Mouse (Mus musculus) thymus, postnatal 36 days (tissue): Measurements from ENCODE around the gene Rusc1.
A peak's percentile ranks its signal among the peaks of the same experiment; 100 is the strongest.
"Not testable (repeated sequence)": the region's sequence is repeated elsewhere in the genome, so short reads cannot be mapped to it uniquely, and the experiment has no call there.

Experiments
- DNase-seq, 2 experiments: peaks; one replicate each; pipeline ENCODE4 v3.0.0; 2022; ENCODE audit warnings: mixed read lengths in 2 of 2

Rusc1 gene

DNA sequence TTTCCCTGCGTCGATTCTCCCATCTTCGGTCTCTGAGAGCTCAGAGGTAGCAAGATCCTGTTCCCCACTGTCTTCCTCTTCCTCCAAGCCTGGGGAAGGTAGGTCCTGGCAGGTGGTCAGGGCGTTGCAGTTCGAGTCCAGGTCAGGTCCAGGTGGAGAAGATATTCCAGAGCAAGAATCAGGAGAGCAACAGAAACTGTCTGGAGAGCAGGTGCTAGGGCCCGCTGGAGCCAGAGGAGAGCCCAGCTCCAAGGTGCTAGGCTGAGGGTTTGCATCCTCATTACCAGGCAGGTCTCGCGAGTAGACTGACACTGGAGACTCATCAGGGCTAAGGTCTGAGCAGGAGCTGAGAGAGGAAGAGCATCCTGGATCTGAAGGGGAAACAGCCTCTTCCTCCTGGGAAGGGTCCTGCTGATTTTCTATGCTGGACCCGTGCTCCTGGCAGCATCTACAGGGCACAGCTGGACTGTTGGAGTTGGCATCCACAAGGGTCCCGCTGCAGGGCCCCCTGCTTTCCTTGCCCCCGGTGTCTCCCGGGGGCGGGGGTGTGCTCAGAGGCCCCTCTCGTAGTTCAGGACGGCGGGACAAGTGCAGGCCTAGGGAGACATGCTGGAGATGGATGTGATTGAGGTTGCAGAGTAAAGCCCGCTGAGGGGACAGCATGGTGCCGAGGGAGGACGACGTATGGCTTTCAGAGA lies 1.2 kb downstream of the Rusc1 start:
- DNase-seq, result no peak

DNA sequence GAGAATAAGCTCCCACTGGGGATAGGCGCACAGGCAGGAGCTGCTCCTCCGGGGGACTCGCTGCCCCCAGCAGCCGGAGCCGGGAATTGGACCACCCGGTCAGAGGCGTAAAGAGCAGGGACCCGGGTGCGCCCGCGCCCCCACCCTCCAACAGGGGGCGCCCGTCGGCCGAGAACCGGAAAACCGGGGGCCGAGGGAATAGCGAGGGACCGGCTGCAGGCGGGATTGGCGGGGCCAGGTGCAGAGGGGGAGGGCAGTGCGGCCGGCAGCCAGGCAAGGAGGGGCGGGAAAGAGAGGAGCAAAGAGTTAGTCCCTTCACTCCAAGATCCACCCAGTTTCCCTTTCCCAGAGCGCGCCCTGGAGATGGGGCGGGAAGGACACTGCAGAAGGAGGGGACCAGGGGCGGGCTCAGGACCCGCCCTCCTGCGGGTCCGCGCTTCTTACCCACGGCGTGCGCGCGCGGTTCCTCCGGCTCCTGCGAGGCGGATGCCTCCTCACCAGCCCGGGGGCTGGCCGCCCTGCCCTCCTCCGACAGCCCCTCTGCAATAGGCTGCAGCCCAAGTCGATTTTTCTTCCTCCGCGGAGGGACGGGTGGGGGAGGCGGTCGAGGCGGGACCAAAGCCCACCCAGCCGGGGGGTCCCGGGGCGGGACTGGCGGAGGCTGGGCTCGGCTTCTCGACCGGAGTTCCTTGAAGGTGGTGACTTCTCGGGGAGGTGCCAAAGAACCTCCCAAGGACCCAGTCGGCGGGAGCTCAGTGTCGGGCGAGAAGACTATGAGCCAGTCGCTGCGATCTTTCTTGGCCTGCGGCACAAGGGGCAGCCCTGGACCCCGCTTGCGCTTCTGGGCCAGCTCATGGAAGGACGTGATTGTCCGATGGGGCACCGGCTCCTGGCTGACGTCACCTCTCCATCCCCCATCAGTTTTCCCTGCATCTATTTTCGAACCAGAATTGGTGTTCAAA lies 2.1 kb downstream of the Rusc1 start:
- peak; percentile 84 to 85 for DNase-seq

DNA sequence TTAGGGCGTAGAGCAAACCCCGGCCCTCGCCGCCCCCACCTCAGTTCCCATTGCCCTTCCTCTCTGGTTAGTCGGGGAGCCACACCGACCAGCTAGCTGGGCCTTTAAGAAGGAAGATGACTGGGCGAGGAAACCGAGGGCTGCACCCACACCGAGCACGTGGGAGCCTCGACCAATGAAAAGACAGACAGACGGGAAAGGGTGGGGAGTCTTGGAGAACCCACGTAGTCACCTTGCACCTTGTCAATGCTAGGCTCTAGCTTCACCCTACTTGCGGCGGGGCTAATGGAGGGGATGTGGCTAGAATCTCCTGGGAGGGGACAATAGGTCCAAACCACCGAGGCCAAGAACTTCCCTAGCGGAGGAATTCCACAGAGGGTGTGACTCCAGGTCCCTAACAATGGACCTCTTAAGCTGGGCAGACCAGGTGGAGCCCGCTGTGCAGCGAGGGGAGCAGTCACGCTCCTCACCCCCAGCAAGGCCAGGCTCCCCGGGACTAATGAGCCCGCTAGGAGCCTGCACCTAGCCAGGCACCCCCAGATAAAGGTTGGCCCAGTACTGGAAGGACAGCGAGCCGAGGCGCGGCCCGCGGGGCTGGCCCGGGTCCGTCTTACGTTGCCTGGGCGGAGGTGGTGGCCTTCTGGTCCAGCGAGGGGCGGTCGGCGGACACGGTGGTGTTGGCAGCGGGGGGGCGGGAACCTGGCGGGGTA lies 3.1 kb downstream of the Rusc1 start:
- peak; percentile 84 to 87 for DNase-seq

DNA sequence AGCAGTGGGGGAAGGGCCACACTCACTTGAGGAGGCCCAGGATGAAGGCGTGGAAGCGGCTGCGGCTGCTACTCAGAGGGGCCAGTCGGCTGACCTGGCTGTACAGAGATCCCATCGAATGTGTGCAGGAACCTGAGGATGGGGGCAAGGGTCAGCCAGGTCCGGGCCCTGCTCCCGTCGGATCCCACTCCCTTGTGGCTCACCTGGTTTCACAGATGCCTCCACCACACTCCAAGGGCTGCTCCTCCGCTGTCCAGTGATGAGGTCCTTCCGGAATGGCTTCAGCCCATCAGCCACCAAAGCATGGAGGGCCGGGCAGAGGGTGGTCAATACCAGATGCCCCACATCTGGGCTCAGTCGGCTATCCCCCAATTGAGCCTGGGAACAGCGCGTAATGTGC lies 4.1 kb downstream of the Rusc1 start:
- DNase-seq, result peak in 1 of 2 experiments; percentile 36

DNA sequence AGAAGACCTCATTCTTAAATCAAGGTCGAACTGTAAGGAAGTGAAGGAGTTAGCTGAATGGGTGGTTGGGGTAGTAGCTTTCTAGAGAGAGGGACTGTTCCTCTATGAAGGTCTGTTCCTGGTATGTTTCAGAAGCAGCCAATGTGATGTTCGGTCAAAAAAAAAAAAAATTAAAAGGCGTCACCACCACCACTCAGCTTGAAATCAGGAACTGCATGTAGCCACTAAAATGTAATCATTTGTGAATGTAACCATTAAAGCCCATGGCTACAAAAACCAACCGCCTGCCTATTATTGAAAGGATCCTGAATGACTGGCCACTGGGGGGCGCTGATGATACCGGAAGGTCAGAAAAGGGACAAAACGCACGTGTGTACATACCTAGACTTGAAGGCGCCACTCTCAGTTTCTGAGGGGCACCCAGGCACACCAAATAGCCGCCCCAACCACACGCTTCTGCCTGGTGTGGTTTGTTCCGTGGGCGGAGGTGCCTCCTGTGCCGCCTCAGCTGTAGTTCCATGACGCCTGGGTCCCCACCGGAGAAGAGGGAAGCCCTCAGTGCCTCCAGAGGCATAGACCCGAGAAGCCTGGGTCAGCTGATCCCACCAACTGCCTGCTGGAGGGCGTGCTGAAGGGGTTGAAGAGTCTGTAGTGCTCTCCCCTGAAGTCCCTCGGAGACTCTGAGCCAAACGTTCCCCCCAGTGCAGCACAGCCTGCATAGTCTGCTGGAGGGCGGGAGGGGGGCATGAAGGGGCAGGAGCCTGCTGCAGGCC lies 5.6 kb downstream of the Rusc1 start:
- DNase-seq, result peak; percentile 81 to 85

DNA sequence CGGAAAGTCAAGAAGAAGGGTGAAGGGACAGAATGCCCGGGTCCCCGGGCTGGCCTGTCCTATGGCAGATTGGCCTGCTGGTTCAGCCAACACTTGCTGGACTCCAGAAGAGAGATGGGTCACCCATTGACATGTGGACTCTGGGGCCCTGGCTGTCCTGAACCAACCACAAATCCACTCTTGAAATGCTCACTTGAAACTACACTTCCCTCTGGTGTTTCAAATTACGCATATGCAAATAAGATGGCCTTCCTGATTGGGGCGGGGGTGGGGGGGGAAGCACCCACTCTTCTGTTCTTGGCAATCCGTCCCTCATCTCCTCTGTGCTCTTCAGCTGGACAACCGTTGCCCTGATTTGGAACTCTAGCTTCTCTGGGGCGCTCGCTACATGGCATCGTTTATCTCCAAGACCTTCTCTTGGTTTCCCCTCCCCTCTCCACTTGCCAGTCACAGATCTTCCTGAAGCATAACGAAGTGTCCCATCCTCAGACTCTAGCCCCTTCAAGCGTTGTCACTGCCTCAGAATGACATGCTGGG lies 8.4 kb downstream of the Rusc1 start:
- no peak for DNase-seq

DNA sequence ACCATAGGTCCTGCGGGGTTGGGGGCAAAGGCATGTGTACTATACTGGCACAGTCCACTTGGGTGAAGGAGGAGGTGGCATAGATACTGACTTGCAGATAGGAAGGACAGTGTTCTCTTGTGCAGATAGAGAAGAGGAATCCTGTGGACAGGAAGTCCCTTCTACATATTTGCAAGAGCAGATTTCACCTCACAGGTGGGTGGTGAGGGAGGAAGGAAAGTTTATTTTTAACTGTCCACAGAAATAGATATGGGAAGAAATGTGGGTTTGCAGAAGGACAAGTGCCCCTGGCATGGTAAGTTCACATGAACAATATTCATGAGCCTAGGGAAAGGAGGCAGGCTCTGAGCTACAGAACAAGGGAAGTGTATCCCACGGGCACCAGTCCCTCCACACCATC lies 9.0 kb downstream of the Rusc1 start:
- no peak for DNase-seq

DNA sequence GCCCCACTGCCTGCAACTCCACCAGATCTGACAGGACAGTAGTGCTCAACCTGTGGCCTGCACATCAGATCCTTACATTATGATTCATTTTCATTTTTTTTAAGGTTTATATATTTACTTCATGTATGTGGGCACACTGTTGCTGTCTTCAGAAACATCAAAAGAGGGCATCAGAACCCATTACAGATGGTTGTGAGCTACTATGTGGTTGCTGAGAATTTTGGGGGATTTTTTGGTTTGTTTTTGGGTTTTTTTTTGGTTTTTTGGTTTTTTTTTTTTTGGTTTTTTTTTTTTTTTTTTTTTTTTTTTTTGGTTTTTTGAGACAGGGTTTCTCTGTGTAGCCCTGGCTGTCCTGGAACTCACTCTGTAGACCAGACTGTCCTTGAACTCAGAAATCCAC lies 10.8 kb downstream of the Rusc1 start:
- not testable (repeated sequence) for DNase-seq

DNA sequence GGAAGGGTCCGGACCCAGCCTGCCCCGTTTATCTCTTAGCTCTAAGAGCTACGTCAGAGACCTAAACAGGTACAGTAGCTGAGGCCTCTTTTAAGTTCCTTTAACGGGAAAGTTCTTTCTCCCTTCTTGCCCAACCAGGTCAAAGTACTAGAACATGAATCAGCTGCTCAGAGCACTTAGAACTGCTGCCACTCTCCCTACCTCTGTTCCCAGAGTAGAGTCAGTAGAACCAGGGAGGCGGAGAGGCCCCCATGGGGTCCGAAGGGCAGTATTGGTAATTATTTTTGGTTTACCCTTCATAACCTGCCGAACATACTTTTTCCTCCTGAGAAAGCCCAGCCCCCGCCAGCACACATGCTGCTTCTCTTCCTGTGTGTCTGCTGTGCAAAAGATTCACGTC lies 15.7 kb downstream of the Rusc1 start:
- DNase-seq, result no peak

DNA sequence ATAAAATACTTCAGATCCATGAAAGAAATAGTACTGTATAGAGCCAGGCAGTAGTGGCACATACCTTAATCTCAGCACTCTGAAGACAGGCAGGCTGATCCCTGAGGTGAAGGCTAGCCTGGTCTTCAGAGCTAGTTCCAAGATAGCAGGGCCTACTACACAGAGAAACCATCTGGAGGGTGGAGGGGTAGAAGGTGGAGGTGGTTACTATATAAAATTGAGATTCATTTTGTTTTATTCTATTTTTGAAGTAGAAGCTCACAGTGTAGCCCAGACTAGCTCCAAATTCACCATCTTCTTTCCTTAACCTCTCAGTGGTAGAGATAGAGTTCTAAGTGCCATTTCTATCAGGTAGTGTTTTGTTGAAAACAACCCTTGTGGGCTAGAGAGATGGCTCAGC lies 25.8 kb downstream of the Rusc1 start:
- no peak for DNase-seq

DNA sequence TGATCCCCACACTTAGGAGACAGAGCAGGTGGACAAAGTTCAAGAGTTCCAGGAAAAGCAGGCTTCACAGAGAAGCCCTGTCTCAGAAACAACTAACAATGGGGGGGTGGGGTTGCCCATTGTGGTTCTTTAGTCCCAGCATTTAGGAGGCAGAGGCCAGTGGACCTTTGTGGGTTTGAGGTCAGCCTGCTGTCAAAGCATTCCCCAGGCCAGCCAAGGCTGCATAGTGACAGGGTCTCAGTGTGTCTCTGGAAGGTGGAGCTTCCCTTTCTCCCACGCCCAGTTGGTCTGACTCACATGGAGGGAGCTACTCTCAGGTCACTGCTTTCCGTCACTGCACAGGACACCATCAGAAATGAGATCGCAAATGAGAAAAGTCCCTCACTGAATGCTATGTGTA lies 31.4 kb downstream of the Rusc1 start:
- no peak for DNase-seq

DNA sequence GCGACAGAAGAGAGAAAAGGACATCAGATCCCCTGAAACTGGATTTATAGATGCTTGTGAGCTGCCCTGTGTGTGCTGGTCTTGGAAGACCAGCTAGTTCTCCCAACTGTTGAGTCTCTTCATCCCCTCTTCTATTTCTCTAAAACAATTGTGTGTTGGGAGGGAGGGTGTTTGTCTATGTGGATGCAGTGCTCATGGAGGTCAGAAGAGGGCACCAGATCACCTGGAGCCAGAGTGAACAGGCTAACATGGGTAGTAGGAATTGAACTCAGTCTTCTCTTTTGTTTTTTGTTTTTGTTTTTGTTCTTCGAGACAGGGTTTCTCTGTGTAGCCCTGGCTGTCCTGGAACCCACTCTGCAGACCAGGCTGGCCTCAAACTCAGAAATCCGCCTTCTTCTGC lies 34.3 kb downstream of the Rusc1 start:
- DNase-seq, result peak; percentile 20 to 25

DNA sequence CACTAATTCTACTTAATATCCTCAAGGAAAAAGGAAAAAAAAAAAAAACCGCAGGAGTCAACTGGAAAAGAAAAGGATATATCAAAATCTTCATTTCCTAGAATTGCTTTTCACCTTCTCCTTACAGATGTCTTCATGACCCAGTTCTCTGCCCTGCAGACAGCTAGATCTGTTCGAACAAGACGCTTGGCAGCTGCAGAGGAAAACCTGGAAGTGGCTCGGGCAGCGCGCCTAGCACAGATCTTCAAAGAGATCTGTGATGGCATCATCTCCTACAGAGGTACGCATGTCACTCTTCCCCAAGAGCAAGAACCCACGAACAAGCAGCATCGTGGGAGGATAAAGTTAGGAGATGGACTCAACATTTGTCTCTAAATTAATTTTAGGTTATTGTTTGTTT lies 34.8 kb downstream of the Rusc1 start:
- no peak for DNase-seq

DNA sequence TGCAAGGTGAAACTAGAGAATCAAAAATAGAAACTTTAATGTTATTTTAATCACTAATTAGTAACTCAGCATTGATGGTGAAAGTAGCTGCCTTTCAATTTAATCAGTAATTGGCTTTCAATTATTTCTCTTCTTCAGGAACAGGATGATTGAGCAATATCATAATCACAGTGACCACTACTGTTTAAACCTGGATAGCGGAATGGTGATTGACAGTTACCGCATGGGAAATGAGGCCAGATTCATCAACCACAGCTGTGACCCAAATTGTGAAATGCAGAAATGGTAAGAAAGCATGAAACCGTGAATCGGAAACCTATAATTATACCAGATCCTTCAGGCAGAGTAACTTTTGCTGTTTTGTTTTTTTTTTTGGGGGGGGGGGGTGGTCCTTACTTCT lies 49.8 kb downstream of the Rusc1 start:
- no peak for DNase-seq
